In genomic region chr11:35726341-35726846, GRCm38 (mm10) we compare ENCODE assay signal across 27 mouse cellular contexts. TPM values are rescaled to one million over a fixed set of nuclear protein-coding genes. Genes with fewer than 3 reads are reported as not detected.
DNase-seq lines count a peak whose midpoint lies in the region; ATAC-seq and TF ChIP-seq lines count a peak whose summit lies in the region.
"Had no signal": no experiment of that assay in that cellular context is flagged by ENCODE, and none has a peak within 500 bp of the region (broad histone marks: within the 10 kb centered on the region; RNA-seq: fewer than 3 reads in every experiment).

No protein-coding gene starts in this region.

- H3K4me1 ChIP-seq in forebrain, embryonic 14.5 days (ENCODE audit: control insufficient read depth, insufficient read depth, low read length): 0 out of 2 replicates have a peak, but pooled peaks cover 3% of the 10 kb centered on the region
- H3K4me1 ChIP-seq in forebrain, embryonic 13.5 days: no peaks in the 10 kb centered on the region
- no peaks in the 10 kb centered on the region for H3K4me1 ChIP-seq in hindbrain, postnatal 0 days (ENCODE audit: insufficient read depth, low read length)
- H3K4me1 ChIP-seq in hindbrain, embryonic 13.5 days (replicated peaks): peaks cover 10% of the 10 kb centered on the region
- H3K4me1 ChIP-seq: embryonic facial prominence, embryonic 15.5 days; forebrain, embryonic 12.5 days; hindbrain, embryonic 12.5 days; intestine, embryonic 15.5 days had no signal

- no peaks in the 10 kb centered on the region for H3K27me3 ChIP-seq in forebrain, embryonic 14.5 days (replicated peaks; ENCODE audit: control insufficient read depth, insufficient read depth, low read length)
- H3K27me3 ChIP-seq in forebrain, embryonic 13.5 days: no peaks in the 10 kb centered on the region
- no peaks in the 10 kb centered on the region for H3K27me3 ChIP-seq in hindbrain, postnatal 0 days (ENCODE audit: insufficient read depth, low read length)
- 0 out of 2 replicates have a peak, but pooled peaks cover 2% of the 10 kb centered on the region for H3K27me3 ChIP-seq in hindbrain, embryonic 13.5 days
- H3K27me3 ChIP-seq: embryonic facial prominence, embryonic 15.5 days; forebrain, embryonic 12.5 days; hindbrain, embryonic 12.5 days; intestine, embryonic 15.5 days had no signal

- no peaks in the 10 kb centered on the region for H3K9me3 ChIP-seq in forebrain, embryonic 14.5 days (replicated peaks; ENCODE audit: control insufficient read depth, low read length)
- no peaks in the 10 kb centered on the region for H3K9me3 ChIP-seq in forebrain, embryonic 13.5 days (replicated peaks)
- H3K9me3 ChIP-seq in hindbrain, postnatal 0 days (ENCODE audit: low read length): no peaks in the 10 kb centered on the region
- no peaks in the 10 kb centered on the region for H3K9me3 ChIP-seq in hindbrain, embryonic 13.5 days
- H3K9me3 ChIP-seq: embryonic facial prominence, embryonic 15.5 days; forebrain, embryonic 12.5 days; hindbrain, embryonic 12.5 days; intestine, embryonic 15.5 days had no signal

- ATAC-seq in forebrain, embryonic 14.5 days: no peak
- no peak for ATAC-seq in forebrain, embryonic 13.5 days
- ATAC-seq in hindbrain, postnatal 0 days: no peak
- no peak for ATAC-seq in hindbrain, embryonic 13.5 days (ENCODE audit: low FRiP score)
- ATAC-seq: intestine, embryonic 15.5 days; Patski had no signal

- intact Hi-C loops in left cerebral cortex, postnatal 10 days (cut with DNase I): no loop called here

- H3K9ac ChIP-seq in forebrain, embryonic 14.5 days (ENCODE audit: low read length): no peak overlapping the region
- H3K9ac ChIP-seq in forebrain, embryonic 13.5 days: no peak overlapping the region
- no peak overlapping the region for H3K9ac ChIP-seq in hindbrain, postnatal 0 days (replicated peaks; ENCODE audit: low read length)
- no peak overlapping the region for H3K9ac ChIP-seq in hindbrain, embryonic 13.5 days
- H3K9ac ChIP-seq: embryonic facial prominence, embryonic 15.5 days; forebrain, embryonic 12.5 days; hindbrain, embryonic 12.5 days; intestine, embryonic 15.5 days had no signal

- no peak overlapping the region for H3K4me3 ChIP-seq in forebrain, embryonic 14.5 days (ENCODE audit: low read depth, low read length)
- H3K4me3 ChIP-seq in forebrain, embryonic 13.5 days: no peak overlapping the region
- no peak overlapping the region for H3K4me3 ChIP-seq in hindbrain, postnatal 0 days (ENCODE audit: low read length)
- no peak overlapping the region for H3K4me3 ChIP-seq in hindbrain, embryonic 13.5 days
- H3K4me3 ChIP-seq: embryonic facial prominence, embryonic 15.5 days; forebrain, embryonic 12.5 days; gastrocnemius, adult 2 months; hindbrain, embryonic 12.5 days; intestine, embryonic 15.5 days had no signal

- H3K4me2 ChIP-seq in forebrain, embryonic 14.5 days (ENCODE audit: low read length): no peak overlapping the region
- H3K4me2 ChIP-seq in forebrain, embryonic 13.5 days: no peak overlapping the region
- no peak overlapping the region for H3K4me2 ChIP-seq in hindbrain, postnatal 0 days (ENCODE audit: low read depth, low read length)
- H3K4me2 ChIP-seq in hindbrain, embryonic 13.5 days: no peak overlapping the region
- H3K4me2 ChIP-seq: embryonic facial prominence, embryonic 15.5 days; forebrain, embryonic 12.5 days; heart, embryonic 11.5 days; hindbrain, embryonic 12.5 days; intestine, embryonic 15.5 days had no signal

- WGBS in forebrain, embryonic 14.5 days: 50% methylated on average over 8 of the region's 8 CpGs
- WGBS in forebrain, embryonic 13.5 days: 58% methylated on average over 8 of the region's 8 CpGs
- 59% methylated on average over 8 of the region's 8 CpGs for WGBS in hindbrain, postnatal 0 days
- 77% methylated on average over 8 of the region's 8 CpGs for WGBS in hindbrain, embryonic 13.5 days

- DNase-seq in forebrain, embryonic 14.5 days (ENCODE audit: low spot score): peak; percentile 39
- peak; percentile 5 for DNase-seq in hindbrain, postnatal 0 days (ENCODE audit: low spot score)
- DNase-seq in brain, adult 2 months (ENCODE audit: low read depth, low spot score): peak; percentile 24
- DNase-seq in fat pad, adult 2 months (ENCODE audit: extremely low read depth, low read depth, low spot score): peak; percentile 91
- DNase-seq in left cerebral cortex, postnatal 10 days (ENCODE audit: extremely low spot score in 1 of 2, low spot score in 2 of 2): no peak
- DNase-seq: adrenal gland, adult 2 months; adrenal gland, postnatal 14 days; B cell, adult 2 months; cerebellum, adult 11 months; cerebellum, adult 2 months; cerebellum, adult 9-11 months; cerebellum, postnatal 25 days; embryo, embryonic 11 days; gastrocnemius, adult 2 months; gastrocnemius, postnatal 14 days; heart, adult 11 months; kidney, adult 11 months; kidney, adult 8-10 months had no signal

- H3K36me3 ChIP-seq in forebrain, embryonic 14.5 days (ENCODE audit: control insufficient read depth, insufficient read depth, low read length): no peaks in the 10 kb centered on the region
- no peaks in the 10 kb centered on the region for H3K36me3 ChIP-seq in forebrain, embryonic 13.5 days (ENCODE audit: poor library complexity, severe bottlenecking)
- H3K36me3 ChIP-seq in hindbrain, postnatal 0 days (ENCODE audit: insufficient read depth, low read length): no peaks in the 10 kb centered on the region
- H3K36me3 ChIP-seq in hindbrain, embryonic 13.5 days: no peaks in the 10 kb centered on the region
- H3K36me3 ChIP-seq: embryonic facial prominence, embryonic 15.5 days; forebrain, embryonic 12.5 days; G1E; hindbrain, embryonic 12.5 days; intestine, embryonic 15.5 days had no signal

- no peak overlapping the region for H3K27ac ChIP-seq in forebrain, embryonic 14.5 days (ENCODE audit: low read depth, low read length)
- H3K27ac ChIP-seq in forebrain, embryonic 13.5 days: no peak overlapping the region
- no peak overlapping the region for H3K27ac ChIP-seq in hindbrain, postnatal 0 days
- no peak overlapping the region for H3K27ac ChIP-seq in hindbrain, embryonic 13.5 days
- H3K27ac ChIP-seq: embryonic facial prominence, embryonic 15.5 days; forebrain, embryonic 12.5 days; gastrocnemius, adult 2 months; hindbrain, embryonic 12.5 days; intestine, embryonic 15.5 days had no signal

- no peak for TF ChIP-seq CTCF in hindbrain, postnatal 0 days (IDR thresholded peaks at IDR 0.05; ENCODE audit: low read depth)

RNA-seq across cellular contexts. Expression of gene Pank3, which starts 42.9 kb away (rescaled TPM):
- 25.0 and 31.1 TPM in 2 replicates for polyA plus RNA-seq in forebrain, embryonic 14.5 days (2014; fragmentation: Nextera tagmentation; extraction: Ambion mirVana)
- 22.7 and 23.4 TPM in 2 replicates for polyA plus RNA-seq in forebrain, embryonic 13.5 days (2015; fragmentation: Nextera tagmentation; extraction: Ambion mirVana)
- total RNA-seq in hindbrain, postnatal 0 days (2014; rRNA removed): 62.5 and 68.7 TPM in 2 replicates
- 13.3 and 13.6 TPM in 2 replicates for polyA plus RNA-seq in hindbrain, postnatal 0 days (2015; fragmentation: Nextera tagmentation; extraction: Ambion mirVana)
- polyA plus RNA-seq in hindbrain, embryonic 13.5 days (2015; fragmentation: Nextera tagmentation; extraction: Ambion mirVana): 22.8 and 23.2 TPM in 2 replicates
- total RNA-seq in left cerebral cortex, postnatal 10 days (2021): 10 to 100 TPM; 56.5 to 57.0 TPM

Comparison
In these comparisons a context has a peak if more than half of its experiments do, and no peak if none do; other contexts are left out.
1. DNase-seq: peak in forebrain, embryonic 14.5 days (single experiment), hindbrain, postnatal 0 days (single experiment), brain, adult 2 months (single experiment) and fat pad, adult 2 months (single experiment); none in left cerebral cortex, postnatal 10 days (0 of 2).